Mouse (Mus musculus) C2C12 (cell line): ENCODE data around the gene Hpcal1. TPM values are rescaled to one million over a fixed set of nuclear protein-coding genes. Genes with fewer than 3 reads are reported as not detected.

Experiments used
- H3K27me3 ChIP-seq: one replicate; pipeline ENCODE4 v1.6.1; 2011; ENCODE audit not compliant: control insufficient read depth, insufficient read depth, insufficient read length
- H3K36me3 ChIP-seq: one replicate; pipeline ENCODE4 v1.6.1; 2011; ENCODE audit not compliant: control insufficient read depth, insufficient read depth
- H3K4me3 ChIP-seq: one replicate; pipeline ENCODE4 v1.5.1; 2011; ENCODE audit warnings: mild to moderate bottlenecking, control low read depth; ENCODE audit not compliant: poor library complexity, insufficient read depth, severe bottlenecking
- H3K79me2 ChIP-seq: one replicate; pipeline ENCODE4 v1.6.1; 2011; ENCODE audit not compliant: control insufficient read depth, insufficient read depth
- H3K79me3 ChIP-seq: one replicate; pipeline ENCODE4 v1.6.1; 2011; ENCODE audit warnings: low read depth, control low read depth
- H3ac ChIP-seq: one replicate; pipeline ENCODE3; 2011; ENCODE audit warnings: low read depth; ENCODE audit not compliant: control insufficient read depth, insufficient read length
- CEBPB ChIP-seq: IDR thresholded peaks from one replicate; pipeline ENCODE4 v1.6.1; 2011; ENCODE audit warnings: low read depth, mild to moderate bottlenecking, control low read depth, moderate library complexity
- CTCF ChIP-seq: IDR thresholded peaks from one replicate; pipeline ENCODE4 v1.5.1; 2011; ENCODE audit not compliant: control insufficient read depth, insufficient read depth, insufficient read length
- FOSL1 ChIP-seq: IDR thresholded peaks from one replicate; pipeline ENCODE4 v1.8.0; 2011; ENCODE audit warnings: mild to moderate bottlenecking, low read length; ENCODE audit not compliant: poor library complexity, insufficient read depth, severe bottlenecking
- MAX ChIP-seq: IDR thresholded peaks from one replicate; pipeline ENCODE4 v1.6.1; 2011; ENCODE audit warnings: mild to moderate bottlenecking, control low read depth
- MYOD1 ChIP-seq: IDR thresholded peaks from one replicate; pipeline ENCODE4 v1.6.1; 2011; ENCODE audit warnings: low read depth; ENCODE audit not compliant: control insufficient read depth, insufficient read length
- MYOG ChIP-seq: IDR thresholded peaks from one replicate; pipeline ENCODE4 v1.6.1; 2011; ENCODE audit not compliant: control insufficient read depth, insufficient read length; ENCODE audit errors: extremely low read depth
- USF1 ChIP-seq: IDR thresholded peaks from one replicate; pipeline ENCODE4 v1.6.1; 2011; ENCODE audit warnings: low read depth, mild to moderate bottlenecking, control low read depth, moderate library complexity
- polyA plus RNA-seq: library from polyadenylated mRNA; unstranded; fragments of >200 nt; fragmentation: generic; extraction: Trizol; gene quantifications from one replicate; pipeline ENCODE4 v1.2.1, GENCODE M21; 2012; ENCODE audit warnings: missing spikeins

Hpcal1 gene
- polyA plus RNA-seq, 1 experiment: 114 TPM

- TF ChIP-seq MAX: no peak
- TF ChIP-seq MYOG: no peak
- TF ChIP-seq CTCF: no peak
- no peak for TF ChIP-seq CEBPB
- TF ChIP-seq MYOD1: no peak
- no peak for TF ChIP-seq USF1
- no peak for TF ChIP-seq FOSL1
- H3K27me3 ChIP-seq: no peaks in the 10 kb centered on the region
- H3K4me3 ChIP-seq: peak overlapping the region; percentile 89
- peaks cover 58% of the 10 kb centered on the region for H3K79me2 ChIP-seq
- H3ac ChIP-seq: peak overlapping the region; percentile 91
- no peaks in the 10 kb centered on the region for H3K36me3 ChIP-seq
- peaks cover 55% of the 10 kb centered on the region for H3K79me3 ChIP-seq
Observed at GRCm38 (mm10) chr12:17691320-17691876, 742 bp downstream of the Hpcal1 start.

DNA sequence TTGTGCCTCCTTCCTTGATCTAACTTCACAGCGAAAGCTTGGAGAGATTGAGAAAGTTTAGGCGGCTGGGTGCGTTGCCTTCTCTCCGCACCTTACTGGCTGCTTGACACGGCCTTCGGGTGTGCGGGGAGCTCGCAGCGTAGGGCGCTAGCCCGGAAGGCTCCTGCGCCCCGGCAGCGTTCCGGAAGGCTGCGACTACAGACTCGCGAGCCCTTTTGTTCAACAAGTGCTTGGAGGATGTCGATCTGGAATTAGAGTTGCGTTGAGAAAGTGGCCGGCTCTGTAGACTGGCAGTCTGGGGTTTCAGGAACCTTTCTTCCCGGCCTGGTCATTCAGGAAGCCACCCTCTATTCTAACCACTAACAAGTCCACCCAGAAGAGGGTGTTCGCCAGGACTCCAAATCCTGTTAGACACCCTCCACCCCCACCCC lies 1.2 kb downstream of the Hpcal1 start:
- Histone ChIP-seq H3K79me3 (peaks cover 60% of the 10 kb centered on the region), H3K27me3 (no peaks in the 10 kb centered on the region), H3K4me3 (peak overlapping the region; percentile 89), H3ac (peak overlapping the region; percentile 91), H3K79me2 (peaks cover 63% of the 10 kb centered on the region), H3K36me3 (no peaks in the 10 kb centered on the region)
- no peak for TF ChIP-seq FOSL1
- TF ChIP-seq CTCF: no peak
- no peak for TF ChIP-seq MYOD1
- no peak for TF ChIP-seq USF1
- TF ChIP-seq MYOG: no peak
- no peak for TF ChIP-seq MAX

GRCm38 (mm10) chr12:17692356-17692755 lies 1.7 kb downstream of the Hpcal1 start:
- H3ac ChIP-seq: peak overlapping the region; percentile 91
- peaks cover 63% of the 10 kb centered on the region for H3K79me3 ChIP-seq
- H3K79me2 ChIP-seq: peaks cover 68% of the 10 kb centered on the region
- no peaks in the 10 kb centered on the region for H3K36me3 ChIP-seq
- TF ChIP-seq MAX: no peak
- TF ChIP-seq CTCF: no peak
- TF ChIP-seq MYOG: no peak
- no peak for TF ChIP-seq USF1
- no peak for TF ChIP-seq MYOD1
- TF ChIP-seq CEBPB: no peak
- no peak for TF ChIP-seq FOSL1
- no peaks in the 10 kb centered on the region for H3K27me3 ChIP-seq
- peak overlapping the region; percentile 89 for H3K4me3 ChIP-seq

DNA sequence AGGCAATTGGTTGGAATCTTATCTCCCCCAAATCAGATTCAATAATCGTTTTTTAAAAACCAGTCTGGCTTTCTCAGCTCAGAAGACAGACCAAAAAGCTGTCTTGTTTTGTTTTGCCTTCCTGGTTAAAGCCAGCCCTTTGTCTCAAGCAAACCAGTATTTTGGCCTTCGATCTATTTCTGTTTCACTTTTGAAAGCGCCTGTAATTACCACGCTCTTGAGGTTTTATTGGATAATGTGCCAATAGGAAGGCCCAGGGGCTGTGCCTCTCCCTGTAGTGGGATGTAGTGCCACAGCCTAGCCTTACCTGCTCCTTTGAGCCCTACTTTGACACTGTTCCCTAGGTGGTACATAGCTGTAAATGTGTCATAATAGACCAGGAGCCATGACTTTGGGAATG lies 2.3 kb downstream of the Hpcal1 start:
- Histone ChIP-seq H3K79me2 (peaks cover 74% of the 10 kb centered on the region), H3K79me3 (peaks cover 69% of the 10 kb centered on the region), H3K27me3 (no peaks in the 10 kb centered on the region), H3ac (no peak overlapping the region), H3K36me3 (no peaks in the 10 kb centered on the region), H3K4me3 (no peak overlapping the region)
- TF ChIP-seq MYOD1: no peak
- TF ChIP-seq FOSL1: no peak
- TF ChIP-seq USF1: no peak
- no peak for TF ChIP-seq MYOG
- TF ChIP-seq MAX: no peak
- TF ChIP-seq CEBPB: no peak
- TF ChIP-seq CTCF: no peak

DNA sequence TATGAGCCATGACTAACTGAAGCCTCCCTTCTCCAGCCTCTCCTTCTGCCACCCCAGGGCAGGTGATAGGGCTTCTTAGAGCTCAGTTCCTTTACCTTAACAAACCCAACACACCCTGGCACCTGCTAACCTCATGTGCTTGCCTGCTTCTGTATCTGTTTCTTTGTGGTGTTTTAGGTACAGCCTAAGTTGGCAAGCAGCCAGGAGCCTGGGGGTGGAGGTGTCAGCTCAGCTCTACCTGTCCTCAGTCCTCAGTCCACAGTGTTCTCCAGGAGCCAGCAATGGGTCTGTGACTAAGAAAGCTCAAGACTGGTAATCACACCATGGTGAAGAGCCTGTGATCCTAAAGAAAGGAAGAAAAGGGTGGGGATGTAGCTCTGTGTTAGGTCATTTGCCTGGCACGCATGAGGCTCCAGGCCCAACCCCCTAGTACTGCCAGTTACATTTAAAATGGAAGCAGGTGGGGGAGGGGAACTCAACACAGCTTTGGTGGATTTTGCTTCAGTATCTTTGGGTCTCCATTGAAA lies 4.0 kb downstream of the Hpcal1 start:
- TF ChIP-seq MYOG: no peak
- no peak for TF ChIP-seq MAX
- no peak for TF ChIP-seq USF1
- TF ChIP-seq MYOD1: no peak
- TF ChIP-seq CTCF: no peak
- TF ChIP-seq CEBPB: no peak
- TF ChIP-seq FOSL1: no peak
- no peak overlapping the region for H3K4me3 ChIP-seq

More for the DNA sequence above, 4.0 kb downstream of the Hpcal1 start:
- H3K27me3 ChIP-seq: no peaks in the 10 kb centered on the region
- no peak overlapping the region for H3ac ChIP-seq
- H3K79me2 ChIP-seq: peaks cover 91% of the 10 kb centered on the region
- H3K36me3 ChIP-seq: no peaks in the 10 kb centered on the region
- peaks cover 86% of the 10 kb centered on the region for H3K79me3 ChIP-seq
